Comparison of ENCODE assay signal across 27 mouse cellular contexts in genomic region chr2:173528493-173528892, GRCm38 (mm10). TPM values are rescaled to one million over a fixed set of nuclear protein-coding genes. Genes with fewer than 3 reads are reported as not detected.
DNase-seq lines count a peak whose midpoint lies in the region; ATAC-seq lines count a peak whose summit lies in the region.
"Had no signal": no experiment of that assay in that cellular context is flagged by ENCODE, and none has a peak within 500 bp of the region (broad histone marks: within the 10 kb centered on the region; RNA-seq: fewer than 3 reads in every experiment).

No protein-coding gene starts in this region.

- DNase-seq in A20 (ENCODE audit: low read depth, low spot score): peak; percentile 9
- no peak for DNase-seq in cerebellum, postnatal 10 days
- no peak for DNase-seq in left cerebral cortex, adult 18-20 months (ENCODE audit: low spot score in 2 of 2)
- DNase-seq: adrenal gland, adult 2 months; adrenal gland, postnatal 10 days; adrenal gland, postnatal 25 days; cerebellum, adult 11 months; cerebellum, adult 18-20 months; cerebellum, adult 8-10 months; cerebellum, postnatal 14 days; cerebellum, postnatal 36 days had no signal

- no peak overlapping the region for H3K4me2 ChIP-seq in hindbrain, embryonic 12.5 days (replicated peaks)
- H3K4me2 ChIP-seq: embryonic facial prominence, embryonic 12.5 days; forebrain, embryonic 12.5 days had no signal

- no peak overlapping the region for H3K27ac ChIP-seq in hindbrain, embryonic 12.5 days
- H3K27ac ChIP-seq: embryonic facial prominence, embryonic 10.5 days; embryonic facial prominence, embryonic 12.5 days; forebrain, embryonic 12.5 days had no signal

- no peak overlapping the region for H3K9ac ChIP-seq in hindbrain, embryonic 12.5 days
- H3K9ac ChIP-seq: embryonic facial prominence, embryonic 12.5 days; forebrain, embryonic 12.5 days had no signal

- 79% methylated on average over 3 of the region's 3 CpGs for WGBS in hindbrain, embryonic 12.5 days

- no peaks in the 10 kb centered on the region for H3K27me3 ChIP-seq in hindbrain, embryonic 12.5 days
- H3K27me3 ChIP-seq: embryonic facial prominence, embryonic 12.5 days; forebrain, embryonic 12.5 days had no signal

- H3K4me1 ChIP-seq in hindbrain, embryonic 12.5 days: 0 out of 2 replicates have a peak, but pooled peaks cover 2% of the 10 kb centered on the region
- H3K4me1 ChIP-seq: forebrain, embryonic 12.5 days had no signal

- H3K4me3 ChIP-seq in hindbrain, embryonic 12.5 days: no peak overlapping the region
- H3K4me3 ChIP-seq: embryonic facial prominence, embryonic 10.5 days; embryonic facial prominence, embryonic 12.5 days; forebrain, embryonic 12.5 days had no signal

- no peaks in the 10 kb centered on the region for H3K9me3 ChIP-seq in hindbrain, embryonic 12.5 days (replicated peaks)
- H3K9me3 ChIP-seq: embryonic facial prominence, embryonic 10.5 days; embryonic facial prominence, embryonic 12.5 days; forebrain, embryonic 12.5 days had no signal

- H3K36me3 ChIP-seq in hindbrain, embryonic 12.5 days: no peaks in the 10 kb centered on the region
- H3K36me3 ChIP-seq: embryonic facial prominence, embryonic 10.5 days; embryonic facial prominence, embryonic 12.5 days; forebrain, embryonic 12.5 days had no signal

- peak; percentile 80 for ATAC-seq in granulocyte monocyte progenitor cell, adult 5-6 weeks (replicated peaks; ENCODE audit: poor library complexity, severe bottlenecking)
- peak; percentile 65 for ATAC-seq in megakaryocyte progenitor cell, adult 5-6 weeks (replicated peaks; ENCODE audit: poor library complexity)
- no peak for ATAC-seq in hindbrain, embryonic 12.5 days (ENCODE audit: low FRiP score)
- ATAC-seq: forebrain, embryonic 14.5 days; forebrain, embryonic 16.5 days had no signal

RNA-seq across cellular contexts. Expression of gene 1700021F07Rik, which starts 6.1 kb away (rescaled TPM):
- not detected in 2 replicates for total RNA-seq in granulocyte monocyte progenitor cell, adult 5-6 weeks (2014; fragmentation: Nextera tagmentation)
- total RNA-seq in granulocyte monocyte progenitor cell, adult 5-6 weeks (2017): not detected in 2 replicates
- not detected in 2 replicates for total RNA-seq in megakaryocyte progenitor cell, adult 5-6 weeks (2015)
- total RNA-seq in megakaryocyte progenitor cell, adult 5-6 weeks (2017): not detected in 2 replicates
- polyA plus RNA-seq in hindbrain, embryonic 12.5 days (2016; fragmentation: Nextera tagmentation; extraction: Ambion mirVana): not detected in 2 replicates
- not detected for total RNA-seq in left cerebral cortex, adult 18-20 months (2021)
- total RNA-seq: adrenal gland, adult 2 months; adrenal gland, postnatal 10 days; adrenal gland, postnatal 25 days; adrenal gland, postnatal 4 days; ES-E14; MEL had no signal
- polyA plus RNA-seq: adrenal gland, adult 2 months; brain, embryonic 14.5 days; C2C12; cortical plate, adult 2 months; embryonic facial prominence, embryonic 10.5 days; embryonic facial prominence, embryonic 12.5 days; embryonic facial prominence, embryonic 14.5 days; forebrain, embryonic 12.5 days; forebrain, embryonic 14.5 days; forebrain, embryonic 16.5 days; frontal cortex, adult 2 months had no signal

RNA-seq across cellular contexts. Expression of gene Ankrd60, which starts 49.7 kb away (rescaled TPM):
- not detected in 2 replicates for total RNA-seq in granulocyte monocyte progenitor cell, adult 5-6 weeks (2014; fragmentation: Nextera tagmentation)
- not detected in 2 replicates for total RNA-seq in granulocyte monocyte progenitor cell, adult 5-6 weeks (2017)
- total RNA-seq in megakaryocyte progenitor cell, adult 5-6 weeks (2015): 0.88 TPM in 1 of 2 replicates, not detected in the other
- not detected in 2 replicates for total RNA-seq in megakaryocyte progenitor cell, adult 5-6 weeks (2017)
- polyA plus RNA-seq in hindbrain, embryonic 12.5 days (2016; fragmentation: Nextera tagmentation; extraction: Ambion mirVana): not detected in 2 replicates
- total RNA-seq in left cerebral cortex, adult 18-20 months (2021): not detected
- total RNA-seq: adrenal gland, adult 2 months; adrenal gland, postnatal 10 days; adrenal gland, postnatal 25 days; adrenal gland, postnatal 4 days; ES-E14; MEL had no signal
- polyA plus RNA-seq: adrenal gland, adult 2 months; brain, embryonic 14.5 days; C2C12; cortical plate, adult 2 months; embryonic facial prominence, embryonic 10.5 days; embryonic facial prominence, embryonic 12.5 days; embryonic facial prominence, embryonic 14.5 days; forebrain, embryonic 12.5 days; forebrain, embryonic 14.5 days; forebrain, embryonic 16.5 days; frontal cortex, adult 2 months had no signal
